Mouse (Mus musculus) macrophage (primary cell): ENCODE results near the gene Tppp3. TPM values are rescaled to one million over a fixed set of nuclear protein-coding genes. Genes with fewer than 3 reads are reported as not detected.
A peak's percentile ranks its signal among the peaks of the same experiment; 100 is the strongest.

Experiments
- H3K27ac ChIP-seq: fragments of 350-480 bp; formaldehyde crosslinking; 2 replicates; pipeline ENCODE4 v1.9.0; 2021
- H3K36me3 ChIP-seq: fragments of 350-480 bp; formaldehyde crosslinking; 2 replicates; pipeline ENCODE4 v1.9.0; 2021; ENCODE audit errors: inconsistent target
- H3K4me3 ChIP-seq: fragments of 350-480 bp; formaldehyde crosslinking; 2 replicates; pipeline ENCODE4 v1.9.0; 2021; ENCODE audit errors: inconsistent target
- H3K79me2 ChIP-seq: fragments of 350-480 bp; formaldehyde crosslinking; 2 replicates; pipeline ENCODE4 v1.9.0; 2021; ENCODE audit errors: inconsistent target
- WGBS: methylation state at CpG from one replicate; pipeline ENCODE4 v1.1.7; 2026; ENCODE audit warnings: inconsistent platforms; ENCODE audit not compliant: missing documents; 5-methylcytosine and 5-hydroxymethylcytosine counted together
- polyA plus RNA-seq: library from polyadenylated mRNA; stranded (reverse); fragments of 250-400 nt; gene quantifications from 3 replicates; pipeline ENCODE4 v1.2.4, GENCODE M21; 2018; ENCODE audit warnings: inconsistent platforms

Gene Tppp3
- polyA plus RNA-seq, 1 experiment from 2014 or later, result 0.49 TPM

GRCm38 (mm10) chr8:105467396-105467985, 3.8 kb downstream of the Tppp3 start:
- 95% methylated on average over 8 of the region's 10 CpGs for WGBS

DNA sequence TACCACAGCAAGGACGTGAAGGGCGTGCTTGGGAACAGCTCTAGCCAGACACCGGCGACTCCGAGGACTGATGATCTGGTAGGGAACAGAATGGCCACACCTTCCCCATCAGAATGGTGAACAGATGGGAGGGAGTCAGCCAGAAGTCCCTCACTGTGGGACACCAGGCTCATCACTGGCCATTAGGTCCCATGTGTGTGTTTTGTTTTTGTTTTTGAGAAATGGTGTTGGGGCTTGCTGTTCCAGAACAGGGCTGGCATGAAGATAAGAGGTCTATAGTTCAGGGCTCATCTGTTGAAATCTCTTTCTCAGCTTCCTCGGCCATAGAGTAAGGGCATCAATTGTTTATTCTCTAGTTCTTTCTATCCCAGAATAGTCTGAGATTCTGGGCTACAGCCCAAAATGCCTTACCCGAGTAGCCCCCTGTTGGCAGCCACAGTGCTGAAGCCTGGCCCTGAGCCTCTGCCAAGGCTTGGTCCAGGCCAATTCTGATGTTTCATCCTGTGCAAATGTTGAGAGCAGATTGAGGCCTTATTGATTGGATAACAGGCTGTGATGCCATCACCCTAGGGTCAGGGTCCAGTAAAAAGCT, 4.5 kb downstream of the Tppp3 start:
- WGBS, result 92% methylated on average over 7 of the region's 7 CpGs
- Histone ChIP-seq H3K27ac (no peak overlapping the region), H3K4me3 (no peak overlapping the region), H3K36me3 (no peaks in the 10 kb centered on the region), H3K79me2 (no peaks in the 10 kb centered on the region)

More at GRCm38 (mm10) chr8:105467396-105467985, 3.8 kb downstream of the Tppp3 start:
- Histone ChIP-seq H3K36me3 (no peaks in the 10 kb centered on the region), H3K79me2 (no peaks in the 10 kb centered on the region), H3K27ac (no peak overlapping the region), H3K4me3 (no peak overlapping the region)

DNA sequence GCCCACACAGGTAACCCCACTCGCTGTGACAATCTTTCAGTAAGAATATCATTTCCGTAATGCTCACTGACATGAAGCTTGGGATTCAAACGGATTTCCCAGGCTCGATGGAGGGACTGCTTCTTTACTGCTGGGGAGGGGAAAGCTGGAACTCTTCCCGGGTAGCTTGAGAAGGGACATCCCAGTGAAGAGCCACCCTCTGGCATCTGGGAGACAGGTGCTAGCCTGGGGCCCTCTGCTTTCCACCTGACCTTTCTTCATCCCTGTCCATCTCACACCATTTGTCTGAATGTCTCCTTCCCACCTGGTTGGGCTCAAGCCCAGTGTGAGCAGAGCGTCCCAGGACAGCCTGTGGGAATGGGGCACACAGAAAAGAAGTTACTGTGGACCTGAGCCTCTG, 5.1 kb downstream of the Tppp3 start:
- H3K36me3 ChIP-seq, result no peaks in the 10 kb centered on the region
- H3K27ac ChIP-seq, result no peak overlapping the region
- H3K79me2 ChIP-seq, result no peaks in the 10 kb centered on the region
- no peak overlapping the region for H3K4me3 ChIP-seq
- WGBS, result 95% methylated on average over 6 of the region's 6 CpGs

GRCm38 (mm10) chr8:105464595-105464994, 6.7 kb downstream of the Tppp3 start:
- no peak overlapping the region for H3K27ac ChIP-seq
- WGBS, result 61% methylated on average over 7 of the region's 7 CpGs
- no peaks in the 10 kb centered on the region for H3K36me3 ChIP-seq
- no peaks in the 10 kb centered on the region for H3K79me2 ChIP-seq
- no peak overlapping the region for H3K4me3 ChIP-seq

- Histone ChIP-seq H3K27ac (no peak overlapping the region), H3K4me3 (no peak overlapping the region)
- WGBS, result 93% methylated on average over 13 of the region's 13 CpGs
These were observed 10.1 kb downstream of the Tppp3 start for GRCm38 (mm10) chr8:105461085-105461803.

GRCm38 (mm10) chr8:105455218-105455617, 16.1 kb downstream of the Tppp3 start:
- Histone ChIP-seq H3K79me2 (no peaks in the 10 kb centered on the region), H3K36me3 (no peaks in the 10 kb centered on the region), H3K4me3 (peak overlapping the region; percentile 21), H3K27ac (peak overlapping the region; percentile 69)
- WGBS, result 1% methylated on average over 10 of the region's 10 CpGs

More at GRCm38 (mm10) chr8:105461085-105461803, 10.1 kb downstream of the Tppp3 start:
- Histone ChIP-seq H3K79me2 (no peaks in the 10 kb centered on the region), H3K36me3 (no peaks in the 10 kb centered on the region)

DNA sequence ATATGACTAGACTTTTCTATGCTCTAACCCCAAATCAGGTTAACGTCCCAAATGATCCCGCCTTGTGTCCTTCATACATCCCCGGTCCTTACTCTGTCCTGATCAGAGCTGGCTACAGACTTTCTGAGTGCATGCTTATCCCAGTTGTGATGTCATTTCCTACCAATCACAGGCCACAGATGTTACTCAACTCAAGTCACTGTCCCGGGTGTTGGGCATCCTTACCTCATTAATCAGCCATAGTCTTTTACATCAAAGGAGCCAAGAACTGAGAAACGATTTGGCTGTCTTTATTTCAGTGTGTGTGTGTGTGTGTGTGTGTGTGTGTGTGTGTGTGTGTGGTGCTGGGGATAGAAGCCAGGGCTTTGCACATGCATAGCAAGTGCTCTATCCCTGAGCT, 17.2 kb downstream of the Tppp3 start:
- H3K36me3 ChIP-seq, result no peaks in the 10 kb centered on the region
- no peaks in the 10 kb centered on the region for H3K79me2 ChIP-seq
- 66% methylated on average over 4 of the region's 5 CpGs for WGBS
- no peak overlapping the region for H3K4me3 ChIP-seq
- no peak overlapping the region for H3K27ac ChIP-seq

- Histone ChIP-seq H3K4me3 (no peak overlapping the region), H3K27ac (no peak overlapping the region), H3K79me2 (no peaks in the 10 kb centered on the region), H3K36me3 (no peaks in the 10 kb centered on the region)
- WGBS, result 13% methylated on average over 5 of the region's 5 CpGs
These were observed 18.0 kb downstream of the Tppp3 start for GRCm38 (mm10) chr8:105453296-105453695.

- H3K27ac ChIP-seq, result no peak overlapping the region
- no peaks in the 10 kb centered on the region for H3K36me3 ChIP-seq
- H3K79me2 ChIP-seq, result no peaks in the 10 kb centered on the region
- no peak overlapping the region for H3K4me3 ChIP-seq
- WGBS, result 83% methylated on average over 15 of the region's 15 CpGs
These were observed 19.3 kb downstream of the Tppp3 start for GRCm38 (mm10) chr8:105451903-105452603.

- H3K4me3 ChIP-seq, result no peak overlapping the region
- WGBS, result 43% methylated on average over 1 of the region's 1 CpGs
- H3K79me2 ChIP-seq, result no peaks in the 10 kb centered on the region
- H3K36me3 ChIP-seq, result no peaks in the 10 kb centered on the region
- H3K27ac ChIP-seq, result no peak overlapping the region
These were observed 20.3 kb downstream of the Tppp3 start for GRCm38 (mm10) chr8:105450977-105451376.

- Histone ChIP-seq H3K27ac (no peak overlapping the region), H3K4me3 (no peak overlapping the region), H3K79me2 (no peaks in the 10 kb centered on the region), H3K36me3 (no peaks in the 10 kb centered on the region)
- WGBS, result 90% methylated on average over 5 of the region's 5 CpGs
These were observed 22.7 kb downstream of the Tppp3 start for GRCm38 (mm10) chr8:105448596-105448995.

DNA sequence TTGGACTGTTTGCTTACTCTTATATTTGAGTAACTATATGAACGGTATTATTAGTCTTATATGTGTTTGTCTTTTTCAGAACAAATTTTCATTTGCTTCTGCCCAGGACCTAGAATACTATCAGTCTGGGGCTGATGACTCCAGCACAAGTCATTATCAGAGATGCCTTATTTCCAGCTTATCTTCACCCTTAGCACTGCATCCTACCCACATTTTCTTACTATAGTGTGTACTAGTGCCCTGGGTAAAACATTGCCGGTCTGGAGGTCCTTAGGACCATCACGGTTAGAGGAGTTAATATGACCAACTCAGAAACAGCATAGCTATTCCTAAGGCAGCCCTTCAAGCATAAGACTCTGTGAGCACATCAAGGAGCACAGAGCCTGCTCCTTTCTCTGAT, 23.1 kb downstream of the Tppp3 start:
- WGBS, result 100% methylated on average over 2 of the region's 3 CpGs
- H3K4me3 ChIP-seq, result no peak overlapping the region
- H3K27ac ChIP-seq, result no peak overlapping the region
- no peaks in the 10 kb centered on the region for H3K36me3 ChIP-seq
- H3K79me2 ChIP-seq, result no peaks in the 10 kb centered on the region

- no peaks in the 10 kb centered on the region for H3K36me3 ChIP-seq
- H3K79me2 ChIP-seq, result no peaks in the 10 kb centered on the region
- H3K4me3 ChIP-seq, result no peak overlapping the region
- WGBS, result 77% methylated on average over 4 of the region's 4 CpGs
- no peak overlapping the region for H3K27ac ChIP-seq
These were observed 25.2 kb downstream of the Tppp3 start for GRCm38 (mm10) chr8:105446127-105446552.

- 86% methylated on average over 11 of the region's 11 CpGs for WGBS
- no peaks in the 10 kb centered on the region for H3K36me3 ChIP-seq
- H3K4me3 ChIP-seq, result no peak overlapping the region
- no peak overlapping the region for H3K27ac ChIP-seq
- no peaks in the 10 kb centered on the region for H3K79me2 ChIP-seq
These were observed 25.8 kb downstream of the Tppp3 start for GRCm38 (mm10) chr8:105445296-105446126.
